Mouse (Mus musculus) fat pad, adult 2 months (tissue): Measurements from ENCODE around the gene Akap9.
"Not testable (repeated sequence)": the region's sequence is repeated elsewhere in the genome, so short reads cannot be mapped to it uniquely, and the experiment has no call there.

Source experiments
- DNase-seq: peaks from one replicate; pipeline ENCODE4 v3.0.0-alpha.2; 2011; ENCODE audit warnings: low read depth, low spot score; ENCODE audit errors: extremely low read depth

Gene Akap9

DNA sequence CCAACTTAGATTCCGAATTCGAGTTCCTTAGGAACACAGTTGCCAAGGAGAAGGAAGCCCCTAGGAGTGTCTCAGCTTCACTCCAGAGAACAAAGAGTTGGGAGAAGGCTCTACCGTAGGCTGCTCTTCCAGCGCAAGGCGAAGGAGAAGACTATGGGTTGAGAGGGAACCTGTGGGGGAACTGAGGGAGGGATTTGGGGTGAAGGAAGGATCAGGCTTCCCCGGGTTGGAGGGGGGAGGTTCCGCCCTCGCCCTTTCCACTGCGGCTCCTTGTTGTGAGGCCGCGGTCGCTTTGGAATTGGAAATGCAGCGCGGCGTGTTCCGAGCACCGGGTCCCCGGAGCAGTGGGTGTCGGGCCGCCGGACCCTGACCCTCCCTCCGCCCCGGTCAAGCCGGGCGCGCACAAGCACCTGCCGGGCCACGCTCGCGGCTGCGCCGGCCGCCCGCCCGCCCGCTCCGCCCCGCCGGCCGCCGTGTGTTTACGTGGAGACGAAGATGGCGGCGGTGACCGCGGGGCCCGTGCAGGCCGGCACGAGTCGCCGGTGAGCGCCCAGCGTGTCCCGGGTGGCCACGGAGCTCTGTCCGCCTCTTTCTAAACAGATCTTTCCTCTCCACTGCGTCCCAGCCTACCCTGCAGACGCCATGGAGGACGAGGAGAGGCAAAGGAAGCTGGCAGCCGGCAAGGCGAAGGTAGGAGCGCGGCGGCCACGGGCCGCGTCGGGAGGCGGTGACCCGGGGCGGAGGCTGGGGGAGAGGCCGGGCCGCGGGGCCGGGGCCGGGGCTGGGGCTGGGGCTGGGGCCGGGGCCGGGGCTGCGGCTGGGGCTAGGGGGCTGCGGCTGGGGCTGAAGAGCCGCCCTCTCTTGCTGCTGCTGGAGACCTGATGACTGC, at the start of gene Akap9:
Gene Akap9 (plus strand): TSS at position 254 of the 889 bp plus-strand sequence.
- DNase-seq: no peak

DNA sequence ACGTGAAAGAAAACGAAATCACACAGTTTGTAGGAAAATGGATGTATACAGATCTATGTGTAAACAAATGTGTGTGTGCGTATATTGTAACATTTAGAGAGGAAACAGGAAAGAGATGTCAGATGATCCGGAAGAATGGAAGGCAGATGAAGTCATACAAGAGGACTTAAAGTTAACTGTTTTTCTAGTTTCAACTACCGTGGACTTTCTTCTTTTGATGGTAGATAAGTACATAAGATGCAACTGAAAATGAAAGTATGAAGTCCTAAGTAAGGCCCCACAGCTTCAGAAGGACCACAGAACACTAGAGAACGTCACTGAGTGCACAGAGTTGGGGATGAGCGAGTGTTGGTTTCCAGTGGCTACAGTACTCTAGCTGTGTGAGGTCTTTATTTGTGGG, 41.0 kb upstream of the Akap9 start:
- DNase-seq: not testable (repeated sequence)

DNA sequence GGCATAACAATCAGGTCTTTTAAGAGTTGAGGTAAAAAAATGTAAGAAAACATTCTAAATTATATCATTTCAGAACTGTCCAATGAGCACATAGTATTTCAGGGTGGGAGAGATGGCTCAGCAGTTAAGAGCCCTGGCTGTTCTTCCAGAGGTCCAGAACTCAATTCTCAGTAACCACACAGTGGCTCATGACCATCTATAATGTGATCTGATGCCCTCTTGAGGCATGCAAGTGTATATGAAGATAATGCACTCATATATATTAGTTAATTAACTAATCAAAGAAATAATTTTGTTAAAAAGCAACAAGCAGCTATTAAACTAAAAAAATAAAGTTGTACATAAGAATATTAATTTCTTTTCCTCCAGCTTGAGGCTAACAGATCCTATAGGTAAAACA, 38.7 kb upstream of the Akap9 start:
- no peak for DNase-seq

DNA sequence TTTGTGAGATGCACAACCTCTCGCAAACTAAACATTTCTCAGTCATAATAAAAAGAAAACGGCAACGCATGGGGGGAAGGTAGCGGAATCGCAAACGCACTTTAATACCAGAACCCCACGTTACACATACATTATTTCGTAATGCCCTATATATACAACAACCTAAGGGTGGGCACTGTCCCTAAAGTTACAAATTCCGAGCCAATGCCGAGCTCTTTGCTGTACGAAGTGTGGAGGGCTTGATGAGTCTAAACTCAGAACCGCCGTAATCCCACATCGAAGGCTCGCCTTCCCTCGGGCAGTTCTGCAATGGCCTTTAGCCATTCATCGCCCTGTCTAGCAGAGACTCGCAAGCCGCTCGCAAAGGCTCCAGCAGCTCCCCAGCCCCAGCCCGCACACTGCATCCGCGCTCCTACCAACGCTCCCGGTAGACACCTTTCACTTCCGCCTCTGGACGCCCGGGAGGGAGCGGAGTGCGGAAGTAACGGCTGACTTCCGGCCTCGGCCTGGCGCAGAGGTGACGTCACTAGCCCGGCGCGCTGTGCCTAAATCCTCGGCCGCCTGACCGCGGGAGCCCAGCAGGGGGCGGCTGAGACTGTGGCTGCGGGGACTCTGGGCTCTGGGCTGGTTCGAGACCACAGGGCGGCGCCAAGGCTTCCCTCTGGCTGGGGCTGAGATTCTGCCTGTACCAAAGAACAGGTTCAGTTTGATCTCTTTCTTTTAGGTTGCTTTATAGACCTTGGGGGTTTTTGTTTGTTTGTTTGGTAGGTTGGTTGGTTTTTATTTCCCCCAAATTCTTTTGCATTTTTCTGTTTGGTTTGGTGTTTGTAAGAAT, 34.2 kb upstream of the Akap9 start, which contains the start of gene Mterf1a:
Gene Mterf1a (minus strand): TSS at position 475 of the 835 bp plus-strand sequence.
- not testable (repeated sequence) for DNase-seq

DNA sequence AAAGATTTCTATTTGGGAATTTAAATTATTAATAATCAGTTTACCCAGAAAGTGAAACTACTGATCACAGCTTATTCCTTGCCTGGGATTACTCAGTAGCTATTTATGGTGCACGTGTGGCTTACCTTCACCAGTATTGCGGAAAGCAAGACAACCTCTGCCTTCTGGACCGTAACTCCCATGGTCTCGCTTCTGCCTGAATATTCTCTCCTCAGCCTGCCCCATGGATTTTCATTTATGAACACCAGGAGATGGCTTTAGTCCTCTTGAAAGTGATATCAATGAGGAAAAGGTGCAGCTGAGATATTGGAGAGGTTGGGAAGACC, 33.6 kb upstream of the Akap9 start:
- not testable (repeated sequence) for DNase-seq

DNA sequence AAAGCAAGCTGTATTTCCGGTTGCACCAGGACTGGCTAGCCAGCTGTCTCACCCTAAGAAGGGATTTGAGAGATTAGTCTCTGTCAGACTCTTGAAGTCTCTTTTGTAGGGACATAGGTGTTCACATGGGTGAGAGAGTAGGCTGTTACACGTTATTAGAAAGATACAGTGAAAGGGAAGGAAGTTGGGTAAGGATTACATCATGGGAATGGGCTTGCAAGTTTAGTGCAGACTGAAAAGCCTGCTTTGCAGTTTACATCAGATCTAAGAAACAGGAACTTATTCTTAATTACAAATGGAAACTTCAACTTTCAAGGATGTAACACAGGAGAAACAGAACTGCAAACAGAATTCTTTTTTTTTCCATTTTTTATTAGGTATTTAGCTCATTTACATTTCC, 22.4 kb upstream of the Akap9 start:
- no peak for DNase-seq

DNA sequence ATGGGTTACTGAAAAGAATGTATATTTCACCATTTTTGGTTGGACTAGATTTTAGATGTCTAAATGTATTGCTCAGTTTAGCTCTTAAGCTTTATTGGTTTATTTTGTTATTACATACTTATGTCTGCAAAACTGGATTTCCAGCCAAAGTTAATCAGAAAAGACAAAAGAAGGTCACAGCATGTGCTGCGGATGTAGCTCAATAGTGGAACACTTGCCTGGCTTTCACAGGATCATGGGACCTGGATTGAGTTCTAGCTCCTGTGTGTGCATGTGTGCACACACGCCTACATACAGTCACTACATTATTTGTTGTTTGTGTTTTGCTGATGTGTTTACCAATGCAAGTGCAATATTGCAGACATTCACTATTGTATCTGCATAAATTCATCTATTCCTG, 5.5 kb upstream of the Akap9 start:
- no peak for DNase-seq

DNA sequence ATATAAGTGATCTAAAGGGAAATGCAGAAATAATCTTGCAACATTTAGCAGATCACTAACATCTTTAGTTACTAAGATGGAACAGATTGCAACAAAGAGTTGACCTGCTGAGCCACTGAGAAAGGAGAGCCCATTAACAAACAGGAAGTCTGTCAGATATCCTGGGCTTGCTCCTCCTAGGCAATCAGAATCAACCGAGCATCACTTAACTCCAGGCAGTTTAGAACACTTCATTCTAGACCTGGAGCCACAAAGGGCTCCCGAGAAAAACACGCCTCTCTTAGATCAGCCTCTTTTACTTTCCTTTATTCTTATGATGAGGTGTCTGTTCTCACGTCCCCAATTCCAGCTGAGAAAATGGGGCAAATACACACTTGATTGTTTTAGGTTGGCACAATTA, 1.2 kb upstream of the Akap9 start:
- no peak for DNase-seq

DNA sequence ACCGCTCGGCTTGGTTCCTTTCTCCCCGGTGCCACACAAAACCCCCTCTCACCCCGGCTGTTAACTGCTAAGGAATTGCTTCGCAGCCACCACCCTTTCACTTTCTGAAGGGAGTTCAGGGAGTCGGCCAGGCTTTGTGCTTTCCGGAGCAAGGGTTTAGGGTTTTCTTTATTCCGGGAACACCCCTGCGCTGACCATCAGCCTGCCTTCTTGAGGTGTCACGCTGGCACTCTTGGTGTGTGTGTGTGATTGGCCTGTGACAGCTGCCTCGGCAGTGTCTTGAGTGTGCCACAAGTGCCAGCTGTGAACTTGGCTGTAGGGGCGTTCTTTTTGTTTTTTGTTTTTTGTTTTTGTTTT, 814 bp downstream of the Akap9 start:
- no peak for DNase-seq

DNA sequence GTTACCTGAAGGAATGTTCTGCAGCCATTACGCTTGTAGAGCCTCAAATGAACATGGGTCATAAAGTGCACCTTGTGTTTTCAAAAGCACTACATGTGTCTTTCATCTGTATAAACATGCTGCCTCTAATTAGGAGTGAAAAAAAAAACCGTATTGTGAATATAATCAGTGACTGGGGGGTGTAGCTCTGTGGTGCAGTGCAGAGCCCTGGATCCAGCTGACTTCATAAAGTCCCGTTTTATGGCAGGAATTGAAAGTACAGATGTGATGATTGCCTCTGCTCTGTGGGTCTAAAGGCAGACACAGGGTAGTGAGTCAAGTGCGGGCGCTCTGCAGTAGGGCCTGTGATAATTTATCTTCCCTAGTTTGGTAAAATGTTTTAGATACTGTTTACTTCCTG, 2.9 kb downstream of the Akap9 start:
- no peak for DNase-seq

DNA sequence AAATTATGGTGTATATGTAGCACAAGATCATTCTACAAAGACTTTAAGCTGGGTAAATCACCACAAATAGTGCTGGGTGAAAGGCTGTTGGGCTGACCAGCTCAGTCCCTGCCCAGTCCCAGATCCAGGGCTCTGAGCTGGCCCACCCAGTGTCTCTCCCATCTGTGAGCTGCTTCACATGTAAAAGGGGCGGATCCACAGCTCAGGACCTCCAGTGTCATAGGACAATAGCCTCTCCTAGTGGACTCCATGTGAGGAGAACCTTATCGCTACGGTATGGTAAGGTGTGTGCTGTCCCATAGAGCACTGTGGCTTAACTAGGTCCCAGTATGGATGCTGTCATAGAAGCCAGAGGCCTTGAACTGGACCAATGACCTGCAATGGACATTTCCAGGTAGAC, 3.8 kb downstream of the Akap9 start:
- DNase-seq: no peak

DNA sequence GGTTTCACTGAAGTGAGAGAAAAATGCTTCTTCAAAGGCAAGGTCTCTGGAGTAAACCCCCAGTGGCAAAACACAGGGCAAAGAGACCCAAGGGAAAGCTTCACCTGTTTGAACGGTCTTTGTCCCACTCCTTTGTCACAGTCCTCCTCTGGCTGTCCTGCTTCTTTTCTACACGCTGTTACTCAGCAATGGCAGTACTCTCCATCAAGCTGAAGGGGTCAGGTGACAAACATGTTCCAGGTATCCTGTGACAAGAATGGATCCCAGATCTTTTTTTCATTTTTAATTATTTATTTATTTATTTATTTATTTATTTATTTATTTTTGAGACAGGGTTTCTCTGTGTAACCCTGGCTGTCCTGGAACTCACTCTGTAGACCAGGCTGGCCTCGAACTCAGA, 5.7 kb downstream of the Akap9 start:
- no peak for DNase-seq

DNA sequence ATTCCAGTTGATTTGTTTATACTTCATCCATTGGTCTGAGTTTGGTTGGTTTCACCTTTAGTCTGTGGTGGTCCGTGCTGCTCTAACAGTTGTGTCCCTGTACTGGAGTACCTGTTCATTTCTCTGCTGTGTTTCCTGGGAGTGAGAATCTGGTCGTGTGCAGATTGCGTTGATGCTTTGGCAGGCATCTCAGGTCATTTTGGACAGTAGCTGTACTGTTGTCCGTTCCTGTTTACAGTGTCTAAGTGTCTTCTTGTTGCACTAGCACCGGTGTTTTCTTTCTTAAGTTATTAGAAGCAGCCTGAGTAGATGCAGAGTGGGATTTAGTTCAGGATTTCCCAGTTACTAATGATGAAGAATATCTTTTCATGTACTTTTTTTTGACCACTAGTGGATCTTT, 7.4 kb downstream of the Akap9 start:
- no peak for DNase-seq

DNA sequence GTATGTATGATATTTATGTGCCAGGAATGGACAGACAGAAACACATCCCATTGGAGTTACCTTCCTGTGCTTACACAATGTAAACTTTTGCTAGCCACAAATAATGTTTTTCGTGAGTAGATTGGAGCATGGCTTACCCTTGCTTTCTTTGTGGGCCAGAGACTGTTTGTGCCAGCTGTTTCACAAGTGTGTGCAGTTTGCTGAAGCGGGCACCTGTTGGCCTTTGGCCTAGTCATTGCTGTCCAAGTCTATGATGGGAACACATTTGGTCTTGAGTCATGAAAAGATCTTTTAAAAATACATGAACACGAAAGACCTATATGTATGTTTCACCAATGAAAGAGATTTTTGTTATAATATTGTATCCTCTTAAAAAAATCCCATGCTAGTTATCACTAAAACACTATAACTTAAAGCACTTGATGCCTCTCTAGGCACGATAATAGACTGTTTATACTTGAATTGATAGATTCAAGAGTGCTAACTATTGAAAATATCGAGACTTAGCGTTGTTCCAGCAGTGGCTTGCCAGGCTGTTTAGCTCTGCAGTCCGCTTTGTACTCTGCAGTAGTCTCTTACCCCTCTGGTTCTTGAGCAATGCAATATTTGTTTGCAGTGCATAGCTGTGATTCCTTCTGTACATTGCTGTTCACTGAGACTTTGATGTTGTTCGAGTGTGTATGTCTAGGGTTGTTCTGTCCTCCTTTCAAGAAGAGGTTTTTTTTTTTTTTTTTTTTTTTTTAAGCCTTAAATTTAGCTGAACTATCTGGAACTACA, 8.1 kb downstream of the Akap9 start:
- DNase-seq: no peak

DNA sequence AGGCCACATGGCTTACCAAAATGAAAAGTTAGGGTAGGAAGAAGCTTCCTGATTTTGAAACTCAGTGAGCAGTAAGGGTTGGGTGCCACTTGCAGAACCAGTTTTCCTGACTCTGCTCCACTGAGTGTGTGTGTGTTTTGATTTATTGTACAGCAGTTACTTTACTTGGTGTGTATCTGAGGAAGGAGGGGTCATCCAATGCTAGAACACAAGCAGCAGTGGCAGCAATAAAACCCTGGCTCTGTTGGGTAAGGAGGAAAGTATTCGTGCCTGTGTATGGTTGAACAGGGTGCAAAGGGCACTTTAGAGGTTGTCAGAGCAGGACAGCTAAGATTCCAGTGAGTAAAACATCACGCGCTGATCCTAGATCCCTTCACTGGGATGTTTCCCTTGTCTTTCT, 11.1 kb downstream of the Akap9 start:
- peak; percentile 58 for DNase-seq

DNA sequence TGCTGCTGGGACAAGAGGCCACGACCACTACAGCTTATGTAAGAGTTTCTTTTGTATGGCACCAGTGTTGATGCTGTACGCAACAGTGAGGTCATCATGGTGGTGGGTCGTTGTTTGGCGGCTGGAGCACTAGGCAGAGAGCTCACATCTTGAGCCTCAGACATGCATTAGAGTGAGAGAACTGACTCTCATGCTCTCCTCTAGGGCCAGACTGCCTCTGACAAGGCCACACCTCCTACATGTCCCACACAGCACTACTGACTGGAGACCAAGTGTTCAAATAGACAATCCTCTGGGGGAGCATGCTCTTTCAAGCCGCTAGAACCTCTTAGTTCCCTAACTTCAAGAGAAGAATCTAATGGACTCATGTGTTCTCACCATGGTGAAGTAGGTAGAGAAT, 11.5 kb downstream of the Akap9 start:
- DNase-seq: no peak

DNA sequence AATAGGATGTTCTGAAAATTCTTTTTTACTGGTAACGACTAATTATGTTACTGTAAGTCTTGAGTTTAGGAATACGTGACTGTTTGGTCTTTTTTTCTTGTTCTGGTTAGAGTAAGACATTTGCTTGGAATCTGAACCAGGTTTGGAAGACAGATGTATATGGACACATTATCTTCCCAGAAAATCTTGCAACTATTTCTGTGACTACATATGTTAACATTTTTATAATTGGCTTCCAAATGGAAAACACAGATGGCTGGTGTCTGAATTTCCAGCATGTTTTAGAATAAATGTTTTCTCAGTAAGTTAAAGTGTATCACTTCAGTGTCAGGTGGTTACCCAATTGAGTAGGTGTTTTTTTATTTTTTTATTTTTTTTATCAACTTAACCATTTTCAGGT, 13.4 kb downstream of the Akap9 start:
- no peak for DNase-seq

DNA sequence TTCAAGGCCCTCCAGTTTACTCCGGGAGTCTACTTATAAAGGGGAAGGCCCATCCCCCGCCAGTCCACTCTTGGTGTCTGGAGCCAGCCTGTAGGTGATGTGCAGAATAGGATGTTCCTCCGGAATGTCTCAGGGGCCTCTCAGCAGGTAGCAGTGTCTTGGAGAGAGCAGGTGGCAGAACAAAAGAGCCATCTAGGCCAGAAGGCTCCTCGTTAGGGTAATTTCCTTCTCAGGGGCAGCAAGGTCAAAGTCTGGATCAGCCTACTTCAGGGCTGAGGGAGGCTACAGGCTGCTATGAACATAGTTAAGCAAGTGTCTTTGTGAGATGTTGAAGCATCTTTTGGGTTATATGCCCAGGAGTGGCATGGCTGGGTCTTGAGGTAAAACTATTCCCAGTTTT, 15.3 kb downstream of the Akap9 start:
- not testable (repeated sequence) for DNase-seq

DNA sequence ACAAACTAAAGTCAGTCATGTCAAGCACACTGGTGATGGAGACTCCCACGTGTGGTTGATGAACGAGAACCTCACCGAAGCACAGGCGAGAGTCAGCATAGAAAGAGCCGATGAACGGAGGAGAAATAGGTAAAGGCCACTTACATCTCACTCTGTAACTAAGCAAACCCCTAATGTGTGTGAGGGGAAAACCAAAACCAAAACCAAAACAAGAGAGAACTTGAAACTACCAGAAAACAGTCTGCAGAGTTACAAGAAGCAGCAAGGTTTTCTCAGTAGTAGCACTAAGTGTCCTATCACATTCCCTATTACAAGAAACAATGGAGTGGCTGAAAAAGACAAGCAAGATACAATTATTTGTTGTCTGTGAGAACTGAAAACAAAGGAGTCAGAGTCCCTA, 24.6 kb downstream of the Akap9 start:
- DNase-seq: no peak

DNA sequence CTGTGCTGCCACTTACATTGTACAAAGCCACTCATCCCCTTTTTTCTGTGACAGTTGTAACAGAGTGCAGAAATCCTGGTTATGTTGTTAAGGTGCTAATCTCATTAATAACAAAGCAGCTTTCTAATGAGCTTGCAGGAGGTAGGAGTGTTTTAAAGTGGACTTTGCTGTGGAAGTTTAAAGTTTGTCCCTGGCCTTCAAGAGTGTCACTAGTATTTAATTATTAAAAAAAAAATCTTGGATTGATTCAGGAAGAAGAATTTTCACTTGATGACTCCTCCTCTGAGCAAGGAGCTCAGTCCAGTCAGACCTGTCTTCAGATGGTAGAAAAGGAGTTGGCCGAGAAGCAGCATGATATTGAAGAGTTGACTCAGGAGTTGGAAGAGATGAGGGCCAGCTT, 26.7 kb downstream of the Akap9 start:
- DNase-seq: no peak

DNA sequence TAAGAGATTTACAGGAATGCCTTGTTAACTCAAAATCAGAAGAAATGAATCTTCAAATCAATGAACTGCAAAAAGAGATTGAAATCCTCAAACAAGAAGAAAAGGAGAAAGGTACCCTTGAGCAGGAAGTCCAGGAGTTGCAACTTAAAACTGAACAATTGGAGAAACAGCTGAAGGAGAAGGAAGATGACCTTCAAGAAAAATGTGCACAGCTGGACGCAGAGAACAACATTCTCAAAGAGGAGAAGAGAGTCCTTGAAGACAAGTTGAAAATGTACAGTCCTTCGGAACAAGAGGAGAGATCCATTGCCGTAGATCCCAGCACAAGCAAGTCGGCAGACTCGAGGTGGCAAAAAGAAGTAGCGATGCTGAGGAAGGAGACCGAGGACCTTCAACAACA, 33.4 kb downstream of the Akap9 start:
- DNase-seq: no peak

DNA sequence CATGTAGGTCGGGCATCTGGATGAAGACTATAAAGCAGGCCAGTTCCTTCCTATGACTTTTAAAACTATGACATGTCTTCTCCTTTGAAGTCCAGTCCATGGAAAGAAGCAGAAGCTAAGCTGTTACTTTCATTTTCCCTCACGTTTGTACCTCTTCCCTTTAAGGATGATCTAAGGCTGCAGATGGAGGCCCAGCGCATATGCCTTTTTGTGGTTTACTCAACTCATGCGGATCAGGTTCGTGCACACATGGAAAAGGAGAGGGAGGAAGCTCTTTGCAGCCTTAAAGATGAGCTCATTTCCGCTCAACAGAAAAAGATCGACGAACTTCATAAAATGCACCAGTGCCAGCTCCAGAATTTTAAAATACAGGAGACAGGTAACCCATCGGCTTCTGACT, 40.6 kb downstream of the Akap9 start:
- no peak for DNase-seq
